Mouse (Mus musculus): Measurements from ENCODE around the gene 4930516K23Rik. TPM values are rescaled to one million over a fixed set of nuclear protein-coding genes. Genes with fewer than 3 reads are reported as not detected.

Gene 4930516K23Rik
- not detected in 2 replicates for polyA plus RNA-seq (2012; rRNA removed)

DNA sequence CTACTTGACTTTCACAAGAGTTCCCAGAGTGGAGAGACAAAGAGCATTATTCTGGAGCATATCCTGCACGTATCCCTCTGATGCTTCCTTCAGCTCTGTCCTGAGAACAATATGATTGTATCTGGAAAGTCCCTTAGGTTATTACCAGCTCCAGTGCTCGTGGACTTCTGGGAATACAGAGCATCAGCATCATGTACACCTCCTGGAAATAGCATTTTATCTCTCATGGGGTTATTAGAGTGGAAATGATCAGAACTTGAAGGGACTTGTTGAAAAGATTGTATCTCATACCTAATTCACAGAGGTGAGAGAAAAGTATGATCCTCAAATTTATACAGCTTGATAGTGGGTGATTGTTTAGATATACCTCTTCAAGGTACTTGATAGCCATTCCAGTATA, at the start of gene 4930516K23Rik:
4930516K23Rik (minus strand) TSS at position 101 of the 400 bp plus-strand sequence.
- Histone ChIP-seq H3K4me3 (replicated peaks; ENCODE audit: insufficient read depth, low read depth, low read length) (no peak within 1 kb of the TSS), H3K4me1 (ENCODE audit: control insufficient read depth, insufficient read depth, low read length) (no peaks in the 10 kb centered on the region), H3K27ac (ENCODE audit: insufficient read depth, low read length) (no peak within 1 kb of the TSS), H3K27me3 (ENCODE audit: control insufficient read depth, insufficient read depth, low read length) (no peaks in the 10 kb centered on the region)
- no peak for DNase-seq
- no peak for TF ChIP-seq CTCF (IDR thresholded peaks at IDR 0.05; ENCODE audit: borderline replicate concordance, insufficient read depth, low read depth, low read length)
- 36% methylated on average over 2 of the region's 2 CpGs for WGBS

GRCm38 (mm10) chr7:104104757-104104972, 43.4 kb upstream of the 4930516K23Rik start, which contains the start of gene Olfr646:
Olfr646 (plus strand) TSS chr7:104104873.
- no peak for TF ChIP-seq CTCF (IDR thresholded peaks at IDR 0.05; ENCODE audit: borderline replicate concordance, insufficient read depth, low read depth, low read length)
- no peak for TF ChIP-seq POLR2A (IDR thresholded peaks at IDR 0.05; ENCODE audit: borderline replicate concordance, insufficient read depth, low read length)
- H3K4me3 ChIP-seq (replicated peaks; ENCODE audit: insufficient read depth, low read depth, low read length), result no peak within 1 kb of the TSS
- no peak for DNase-seq
- H3K27me3 ChIP-seq (ENCODE audit: control insufficient read depth, insufficient read depth, low read length), result no peaks in the 10 kb centered on the region
- no peaks in the 10 kb centered on the region for H3K4me1 ChIP-seq (ENCODE audit: control insufficient read depth, insufficient read depth, low read length)
- H3K27ac ChIP-seq (ENCODE audit: insufficient read depth, low read length), result no peak within 1 kb of the TSS

- Histone ChIP-seq H3K4me3 (replicated peaks; ENCODE audit: insufficient read depth, low read depth, low read length) (no peak overlapping the region), H3K27ac (ENCODE audit: insufficient read depth, low read length) (no peak overlapping the region), H3K27me3 (ENCODE audit: control insufficient read depth, insufficient read depth, low read length) (no peaks in the 10 kb centered on the region), H3K4me1 (ENCODE audit: control insufficient read depth, insufficient read depth, low read length) (no peaks in the 10 kb centered on the region)
- DNase-seq, result no peak
- TF ChIP-seq CTCF (IDR thresholded peaks at IDR 0.05; ENCODE audit: borderline replicate concordance, insufficient read depth, low read depth, low read length) (no peak), POLR2A (IDR thresholded peaks at IDR 0.05; ENCODE audit: borderline replicate concordance, insufficient read depth, low read length) (no peak)
- 51% methylated on average over 4 of the region's 4 CpGs for WGBS
These were observed 42.9 kb upstream of the 4930516K23Rik start for GRCm38 (mm10) chr7:104103913-104104756.

DNA sequence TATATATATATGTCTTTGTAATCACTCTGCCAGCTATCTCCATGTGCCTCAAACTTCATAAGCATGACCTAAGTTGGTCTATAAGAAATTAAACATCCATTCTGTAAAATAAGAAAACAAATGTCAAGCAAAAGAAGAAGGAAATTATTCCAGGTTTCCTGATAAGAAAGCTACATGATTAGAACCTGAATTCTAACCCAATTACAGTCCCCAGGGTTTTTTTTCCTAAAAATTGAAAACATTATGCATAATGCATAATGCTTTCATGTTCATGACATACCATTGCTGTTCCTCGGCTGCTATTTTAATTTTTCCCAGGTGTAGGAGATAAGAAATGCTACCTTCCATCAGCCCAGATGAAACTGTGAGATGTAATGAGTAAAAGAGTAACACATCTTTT, 24.1 kb upstream of the 4930516K23Rik start, which contains the start of gene Olfr645:
Olfr645 (minus strand) TSS at position 101 of the 400 bp plus-strand sequence.
- H3K4me3 ChIP-seq (replicated peaks; ENCODE audit: insufficient read depth, low read depth, low read length), result no peak within 1 kb of the TSS
- TF ChIP-seq CTCF (IDR thresholded peaks at IDR 0.05; ENCODE audit: borderline replicate concordance, insufficient read depth, low read depth, low read length) (no peak), POLR2A (IDR thresholded peaks at IDR 0.05; ENCODE audit: borderline replicate concordance, insufficient read depth, low read length) (no peak)
- H3K27me3 ChIP-seq (ENCODE audit: control insufficient read depth, insufficient read depth, low read length), result no peaks in the 10 kb centered on the region
- no peak within 1 kb of the TSS for H3K27ac ChIP-seq (ENCODE audit: insufficient read depth, low read length)
- no peak for DNase-seq
- H3K4me1 ChIP-seq (ENCODE audit: control insufficient read depth, insufficient read depth, low read length), result no peaks in the 10 kb centered on the region
- 79% methylated on average over 1 of the region's 1 CpGs for WGBS

GRCm38 (mm10) chr7:104071769-104072168, 10.5 kb upstream of the 4930516K23Rik start, which contains the start of gene Olfr644:
Olfr644 (minus strand) TSS chr7:104071869.
- WGBS, result 62% methylated on average over 2 of the region's 2 CpGs
- TF ChIP-seq CTCF (IDR thresholded peaks at IDR 0.05; ENCODE audit: borderline replicate concordance, insufficient read depth, low read depth, low read length), result no peak
- TF ChIP-seq POLR2A (IDR thresholded peaks at IDR 0.05; ENCODE audit: borderline replicate concordance, insufficient read depth, low read length), result no peak
- no peak for DNase-seq
- no peaks in the 10 kb centered on the region for H3K4me1 ChIP-seq (ENCODE audit: control insufficient read depth, insufficient read depth, low read length)
- H3K27ac ChIP-seq (ENCODE audit: insufficient read depth, low read length), result no peak within 1 kb of the TSS
- no peak within 1 kb of the TSS for H3K4me3 ChIP-seq (replicated peaks; ENCODE audit: insufficient read depth, low read depth, low read length)
- no peaks in the 10 kb centered on the region for H3K27me3 ChIP-seq (ENCODE audit: control insufficient read depth, insufficient read depth, low read length)

DNA sequence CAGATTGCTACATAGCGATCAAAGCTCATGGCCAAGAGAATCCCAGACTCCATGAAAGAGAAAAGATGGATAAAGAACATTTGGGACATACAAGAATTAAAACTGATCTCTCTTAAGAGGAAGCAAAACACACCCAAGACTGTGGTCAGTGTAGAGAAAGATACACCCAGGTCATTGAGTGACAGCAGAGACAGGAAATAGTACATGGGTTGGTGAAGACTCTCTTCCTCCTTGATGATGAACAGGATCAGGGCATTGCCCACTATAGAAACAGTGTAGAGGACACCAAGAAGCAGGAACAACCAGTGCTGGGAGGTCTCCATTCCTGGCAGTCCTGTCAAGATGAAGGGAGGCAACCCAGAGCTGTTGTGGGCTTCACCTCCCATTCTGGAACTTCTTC, 2.0 kb downstream of the 4930516K23Rik start:
- no peak for TF ChIP-seq CTCF (IDR thresholded peaks at IDR 0.05; ENCODE audit: borderline replicate concordance, insufficient read depth, low read depth, low read length)
- no peak for TF ChIP-seq POLR2A (IDR thresholded peaks at IDR 0.05; ENCODE audit: borderline replicate concordance, insufficient read depth, low read length)
- DNase-seq, result no peak
- no peaks in the 10 kb centered on the region for H3K27me3 ChIP-seq (ENCODE audit: control insufficient read depth, insufficient read depth, low read length)
- H3K4me1 ChIP-seq (ENCODE audit: control insufficient read depth, insufficient read depth, low read length), result no peaks in the 10 kb centered on the region
- H3K27ac ChIP-seq (ENCODE audit: insufficient read depth, low read length), result no peak overlapping the region
- H3K4me3 ChIP-seq (replicated peaks; ENCODE audit: insufficient read depth, low read depth, low read length), result no peak overlapping the region
- WGBS, result 85% methylated on average over 1 of the region's 1 CpGs

- Histone ChIP-seq H3K27ac (ENCODE audit: insufficient read depth, low read length) (no peak within 1 kb of the TSS), H3K27me3 (ENCODE audit: control insufficient read depth, insufficient read depth, low read length) (no peaks in the 10 kb centered on the region), H3K4me3 (replicated peaks; ENCODE audit: insufficient read depth, low read depth, low read length) (no peak within 1 kb of the TSS), H3K4me1 (ENCODE audit: control insufficient read depth, insufficient read depth, low read length) (no peaks in the 10 kb centered on the region)
- WGBS, result 41% methylated on average over 1 of the region's 1 CpGs
- TF ChIP-seq POLR2A (IDR thresholded peaks at IDR 0.05; ENCODE audit: borderline replicate concordance, insufficient read depth, low read length), result no peak
- TF ChIP-seq CTCF (IDR thresholded peaks at IDR 0.05; ENCODE audit: borderline replicate concordance, insufficient read depth, low read depth, low read length), result no peak
- DNase-seq, result no peak
These were observed 8.7 kb downstream of the 4930516K23Rik start, which contains the start of gene Olfr642 for GRCm38 (mm10) chr7:104052566-104052965. Olfr642 (minus strand) TSS chr7:104052666.

DNA sequence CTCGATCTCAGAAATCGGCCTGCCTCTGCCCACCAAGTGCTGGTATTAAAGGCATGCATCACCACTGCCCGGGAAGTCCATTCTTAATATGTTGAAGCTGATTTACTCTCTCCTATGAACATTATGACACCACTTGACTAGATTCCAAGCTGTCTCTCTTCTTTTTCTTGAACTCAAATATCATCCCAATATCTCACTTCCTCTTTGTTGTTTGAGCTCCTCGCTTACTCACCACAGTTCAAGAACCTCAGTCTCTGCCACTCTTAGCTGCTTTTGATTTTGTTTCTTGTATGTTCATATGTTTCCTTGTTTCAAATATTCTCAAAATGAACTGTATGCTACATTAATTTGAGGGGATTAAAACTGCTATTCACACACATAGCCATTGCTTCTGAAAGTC, 10.5 kb downstream of the 4930516K23Rik start:
- no peak for DNase-seq
- no peaks in the 10 kb centered on the region for H3K4me1 ChIP-seq (ENCODE audit: control insufficient read depth, insufficient read depth, low read length)
- 86% methylated on average over 4 of the region's 4 CpGs for WGBS
- H3K27ac ChIP-seq (ENCODE audit: insufficient read depth, low read length), result no peak overlapping the region
- H3K4me3 ChIP-seq (replicated peaks; ENCODE audit: insufficient read depth, low read depth, low read length), result no peak overlapping the region
- no peak for TF ChIP-seq POLR2A (IDR thresholded peaks at IDR 0.05; ENCODE audit: borderline replicate concordance, insufficient read depth, low read length)
- TF ChIP-seq CTCF (IDR thresholded peaks at IDR 0.05; ENCODE audit: borderline replicate concordance, insufficient read depth, low read depth, low read length), result no peak
- H3K27me3 ChIP-seq (ENCODE audit: control insufficient read depth, insufficient read depth, low read length), result no peaks in the 10 kb centered on the region

Measured in cerebellum, adult 2 months (tissue).